Mouse (Mus musculus): ENCODE results near the gene Cldn10. TPM values are rescaled to one million over a fixed set of nuclear protein-coding genes. Genes with fewer than 3 reads are reported as not detected.

Gene Cldn10
- polyA plus RNA-seq, 1 experiment = 0.31 TPM

DNA sequence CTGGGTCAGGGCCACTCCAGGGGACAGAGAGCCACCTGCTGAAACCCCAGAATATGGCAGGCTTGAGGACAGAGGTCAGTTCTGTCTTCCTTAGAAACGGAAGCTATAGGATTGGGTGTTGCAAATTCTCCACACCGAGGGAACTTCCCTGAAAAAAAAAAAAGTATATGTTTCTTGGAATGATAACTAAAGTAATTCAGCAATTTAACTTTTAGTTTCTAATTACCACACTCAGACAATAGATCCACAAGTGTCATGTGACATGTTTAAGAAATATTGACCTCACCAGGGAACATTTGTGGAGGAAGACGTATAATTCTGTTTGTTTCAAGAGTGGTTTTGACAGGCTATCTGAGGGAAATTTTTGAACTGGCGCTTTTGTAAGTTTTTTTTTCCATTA is 43.9 kb downstream of the Cldn10 start:
- TF ChIP-seq CTCF (IDR thresholded peaks at IDR 0.05; ENCODE audit: borderline replicate concordance, extremely low read depth, insufficient read depth, insufficient read length) (no peak), POLR2A (IDR thresholded peaks at IDR 0.05; ENCODE audit: borderline replicate concordance, extremely low read depth, insufficient read depth, insufficient read length, poor library complexity, severe bottlenecking) (no peak)
- DNase-seq (ENCODE audit: low read depth) = no peak

DNA sequence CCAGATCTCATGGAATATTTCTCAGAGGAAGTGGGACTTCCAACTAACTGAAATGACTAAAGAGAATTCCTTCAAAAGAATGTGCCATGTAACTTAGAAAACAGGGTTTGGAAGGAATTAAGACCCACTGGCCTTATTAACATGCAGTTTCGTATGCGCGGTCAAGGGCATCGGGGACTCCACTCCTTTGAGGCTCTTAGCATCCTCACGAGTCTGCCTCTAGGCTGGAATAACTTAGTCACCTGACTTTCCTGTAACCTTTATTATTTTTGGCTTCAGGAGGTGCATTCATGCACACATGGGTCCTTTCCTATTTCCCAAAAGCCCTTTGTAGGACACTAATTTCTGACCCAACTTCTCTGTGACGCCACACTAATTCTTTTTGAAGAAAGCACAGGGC is 45.5 kb downstream of the Cldn10 start:
- no peak for DNase-seq (ENCODE audit: low read depth)
- TF ChIP-seq POLR2A (IDR thresholded peaks at IDR 0.05; ENCODE audit: borderline replicate concordance, extremely low read depth, insufficient read depth, insufficient read length, poor library complexity, severe bottlenecking) = no peak
- no peak for TF ChIP-seq CTCF (IDR thresholded peaks at IDR 0.05; ENCODE audit: borderline replicate concordance, extremely low read depth, insufficient read depth, insufficient read length)

DNA sequence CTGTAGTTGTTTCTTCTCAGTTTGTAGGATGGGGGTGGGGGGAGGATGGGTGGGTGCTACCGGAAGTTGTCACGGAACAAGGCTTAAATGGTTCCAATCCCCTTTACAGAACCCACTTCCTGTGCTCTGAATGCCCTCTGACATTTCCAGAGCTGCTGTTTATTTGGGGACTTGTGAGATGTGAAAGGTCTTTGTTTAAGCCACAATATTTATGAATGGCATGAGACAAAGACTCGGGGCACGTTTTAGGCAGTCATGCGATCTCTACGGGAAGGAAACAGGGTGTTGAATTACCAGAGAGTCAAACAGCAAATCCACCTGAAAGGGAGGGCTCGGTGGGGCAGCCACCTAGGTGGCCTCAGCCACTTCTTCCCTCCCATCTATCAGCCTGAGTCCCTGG is 46.6 kb downstream of the Cldn10 start:
- TF ChIP-seq POLR2A (IDR thresholded peaks at IDR 0.05; ENCODE audit: borderline replicate concordance, extremely low read depth, insufficient read depth, insufficient read length, poor library complexity, severe bottlenecking) (no peak), CTCF (IDR thresholded peaks at IDR 0.05; ENCODE audit: borderline replicate concordance, extremely low read depth, insufficient read depth, insufficient read length) (no peak)

DNA sequence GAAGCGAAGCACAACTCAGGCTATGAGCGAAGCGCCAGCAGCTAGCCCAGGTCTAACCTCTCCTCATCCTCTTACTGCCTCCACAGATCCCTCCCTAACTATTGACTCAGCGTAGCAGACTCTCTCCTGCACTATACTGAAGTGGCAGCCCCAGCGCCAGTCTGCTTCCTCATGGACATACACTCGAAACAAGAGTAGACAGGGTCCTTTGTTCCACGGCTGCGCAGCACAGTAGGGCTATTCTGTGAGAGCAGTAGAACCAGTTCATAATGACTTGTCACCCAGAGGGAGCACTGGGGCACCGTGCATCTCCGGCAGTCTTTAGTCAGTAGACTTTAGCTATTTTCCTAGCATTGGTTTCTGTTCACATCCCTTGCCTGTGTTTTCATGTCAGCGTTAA is 48.4 kb downstream of the Cldn10 start:
- TF ChIP-seq CTCF (IDR thresholded peaks at IDR 0.05; ENCODE audit: borderline replicate concordance, extremely low read depth, insufficient read depth, insufficient read length) = no peak
- TF ChIP-seq POLR2A (IDR thresholded peaks at IDR 0.05; ENCODE audit: borderline replicate concordance, extremely low read depth, insufficient read depth, insufficient read length, poor library complexity, severe bottlenecking) = no peak

More for the DNA sequence above, 46.6 kb downstream of the Cldn10 start:
- DNase-seq (ENCODE audit: low read depth) = no peak

DNA sequence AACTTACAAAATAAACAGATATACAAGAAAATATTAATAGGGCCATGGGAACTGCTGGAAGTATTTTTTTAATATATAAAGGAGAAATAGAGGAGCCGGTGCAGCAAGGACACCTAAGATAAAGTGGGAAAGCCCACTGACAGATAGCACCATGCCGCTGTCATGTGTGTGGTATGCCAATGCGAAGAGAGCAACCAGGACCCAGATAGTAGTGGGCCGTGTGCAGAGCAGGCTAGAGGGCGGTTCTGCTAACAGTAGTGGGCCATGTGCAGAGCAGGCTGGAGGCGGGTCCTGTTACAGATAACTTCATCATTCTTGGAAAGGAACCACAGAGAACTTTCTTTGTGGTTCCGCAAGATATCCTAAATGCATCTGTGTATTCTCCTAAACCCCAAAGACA is 49.0 kb downstream of the Cldn10 start:
- DNase-seq (ENCODE audit: low read depth) = no peak
- TF ChIP-seq POLR2A (IDR thresholded peaks at IDR 0.05; ENCODE audit: borderline replicate concordance, extremely low read depth, insufficient read depth, insufficient read length, poor library complexity, severe bottlenecking) = no peak
- no peak for TF ChIP-seq CTCF (IDR thresholded peaks at IDR 0.05; ENCODE audit: borderline replicate concordance, extremely low read depth, insufficient read depth, insufficient read length)

More for the DNA sequence above, 48.4 kb downstream of the Cldn10 start:
- DNase-seq (ENCODE audit: low read depth) = no peak

DNA sequence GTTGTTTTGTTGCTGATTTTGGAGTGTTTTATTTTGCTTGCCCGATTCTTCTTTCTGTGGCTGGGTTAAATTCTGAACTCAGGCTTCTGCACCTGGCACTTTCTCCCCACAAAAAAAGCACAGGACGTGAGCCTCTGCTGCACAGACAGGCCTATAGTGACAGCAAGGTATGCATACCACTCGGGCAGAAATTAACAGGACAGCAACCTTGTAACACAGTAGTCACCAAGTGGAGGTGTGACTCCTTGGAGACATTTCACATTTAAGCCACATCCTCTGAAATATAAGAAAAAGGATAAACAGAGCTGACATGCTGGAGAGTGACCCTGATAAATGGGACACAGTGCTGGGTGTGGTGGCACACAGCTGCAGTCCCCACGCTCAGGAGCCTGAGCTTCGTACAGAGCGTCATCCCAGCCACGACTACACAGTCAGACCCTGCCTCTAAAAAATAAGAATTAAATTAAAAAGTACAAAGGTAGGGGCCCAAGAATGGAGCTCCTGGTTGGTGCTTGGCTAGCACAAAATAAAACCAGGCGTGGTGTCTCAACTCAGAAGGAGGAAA is 50.9 kb downstream of the Cldn10 start:
- DNase-seq (ENCODE audit: low read depth) = no peak
- no peak for TF ChIP-seq CTCF (IDR thresholded peaks at IDR 0.05; ENCODE audit: borderline replicate concordance, extremely low read depth, insufficient read depth, insufficient read length)
- TF ChIP-seq POLR2A (IDR thresholded peaks at IDR 0.05; ENCODE audit: borderline replicate concordance, extremely low read depth, insufficient read depth, insufficient read length, poor library complexity, severe bottlenecking) = no peak

DNA sequence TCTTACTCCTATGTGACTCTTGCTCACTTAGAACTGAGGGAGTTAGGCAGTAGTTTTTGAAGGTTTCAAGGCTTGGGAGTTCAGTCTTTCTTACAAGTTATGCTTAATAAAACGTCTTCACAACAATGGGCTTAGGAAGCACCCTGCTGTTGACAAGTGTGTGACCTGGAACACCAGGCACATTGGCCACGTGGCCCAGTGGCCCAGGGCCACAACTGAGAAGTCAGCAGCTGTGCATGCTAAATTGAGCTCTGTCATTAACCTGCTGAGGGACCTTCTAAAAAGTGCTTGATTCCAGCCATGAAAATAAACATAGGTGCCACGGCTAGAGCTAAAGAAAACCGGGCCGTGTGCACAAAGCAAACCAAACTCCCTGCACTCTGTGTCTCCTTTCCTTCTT is 51.7 kb downstream of the Cldn10 start:
- no peak for TF ChIP-seq POLR2A (IDR thresholded peaks at IDR 0.05; ENCODE audit: borderline replicate concordance, extremely low read depth, insufficient read depth, insufficient read length, poor library complexity, severe bottlenecking)
- TF ChIP-seq CTCF (IDR thresholded peaks at IDR 0.05; ENCODE audit: borderline replicate concordance, extremely low read depth, insufficient read depth, insufficient read length) = no peak
- no peak for DNase-seq (ENCODE audit: low read depth)

DNA sequence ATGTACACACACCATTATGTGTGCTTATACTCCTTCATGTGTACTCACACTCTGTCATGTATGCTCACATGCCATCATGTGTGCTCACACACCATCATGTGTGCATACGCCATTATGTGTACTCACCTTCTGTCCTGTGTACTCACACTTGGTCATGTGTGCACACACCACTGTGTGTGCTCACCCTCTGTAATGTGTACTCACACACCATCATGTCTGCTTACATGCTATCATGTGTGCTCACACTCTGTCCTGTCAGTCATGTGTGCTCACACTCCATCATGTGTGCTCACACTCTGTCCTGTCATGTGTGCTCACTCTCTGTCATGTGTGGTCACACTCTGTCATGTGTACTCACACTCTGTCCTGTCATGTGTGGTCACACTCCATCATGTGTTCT is 52.3 kb downstream of the Cldn10 start:
- DNase-seq (ENCODE audit: low read depth) = no peak
- TF ChIP-seq CTCF (IDR thresholded peaks at IDR 0.05; ENCODE audit: borderline replicate concordance, extremely low read depth, insufficient read depth, insufficient read length) (no peak), POLR2A (IDR thresholded peaks at IDR 0.05; ENCODE audit: borderline replicate concordance, extremely low read depth, insufficient read depth, insufficient read length, poor library complexity, severe bottlenecking) (no peak)

DNA sequence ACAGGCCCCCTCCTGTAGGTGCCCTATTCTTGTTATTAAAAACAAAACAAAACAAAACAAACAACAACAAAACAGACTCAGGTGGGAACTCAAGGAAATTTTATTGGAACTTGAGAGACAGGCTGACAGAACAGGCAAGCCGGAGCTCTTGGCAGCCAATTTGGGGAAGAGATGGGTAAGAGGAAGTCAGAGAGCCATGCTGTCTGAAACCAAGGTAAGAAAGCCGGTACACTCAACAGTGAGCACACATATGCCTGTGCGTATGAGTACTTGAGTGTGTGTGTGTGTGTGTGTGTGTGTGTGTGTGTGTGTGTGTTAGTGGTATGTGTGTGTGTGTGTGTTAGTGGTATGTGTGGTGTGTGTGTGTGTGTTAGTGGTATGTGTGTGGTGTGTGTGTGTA is 54.6 kb downstream of the Cldn10 start:
- DNase-seq (ENCODE audit: low read depth) = no peak
- TF ChIP-seq CTCF (IDR thresholded peaks at IDR 0.05; ENCODE audit: borderline replicate concordance, extremely low read depth, insufficient read depth, insufficient read length) = no peak
- no peak for TF ChIP-seq POLR2A (IDR thresholded peaks at IDR 0.05; ENCODE audit: borderline replicate concordance, extremely low read depth, insufficient read depth, insufficient read length, poor library complexity, severe bottlenecking)

DNA sequence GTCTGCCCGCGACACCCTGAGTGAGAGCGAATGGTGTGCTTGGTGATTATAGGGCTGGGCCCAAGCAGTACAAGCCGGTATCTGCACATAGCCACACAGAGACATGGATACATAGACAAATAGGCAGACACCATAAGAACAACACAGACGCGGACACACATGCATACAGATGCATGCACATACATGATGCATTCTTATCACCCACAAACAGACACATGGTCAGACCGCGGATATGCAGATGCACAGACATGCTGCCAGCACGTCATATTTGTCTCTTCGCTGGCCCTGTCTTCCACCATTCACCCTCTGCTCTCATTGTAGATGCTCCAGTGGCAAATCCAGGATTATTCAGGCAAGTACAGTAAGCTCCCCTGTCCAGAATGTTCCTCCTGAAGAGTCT is 59.1 kb downstream of the Cldn10 start:
- DNase-seq (ENCODE audit: low read depth) = no peak
- no peak for TF ChIP-seq CTCF (IDR thresholded peaks at IDR 0.05; ENCODE audit: borderline replicate concordance, extremely low read depth, insufficient read depth, insufficient read length)
- TF ChIP-seq POLR2A (IDR thresholded peaks at IDR 0.05; ENCODE audit: borderline replicate concordance, extremely low read depth, insufficient read depth, insufficient read length, poor library complexity, severe bottlenecking) = no peak

DNA sequence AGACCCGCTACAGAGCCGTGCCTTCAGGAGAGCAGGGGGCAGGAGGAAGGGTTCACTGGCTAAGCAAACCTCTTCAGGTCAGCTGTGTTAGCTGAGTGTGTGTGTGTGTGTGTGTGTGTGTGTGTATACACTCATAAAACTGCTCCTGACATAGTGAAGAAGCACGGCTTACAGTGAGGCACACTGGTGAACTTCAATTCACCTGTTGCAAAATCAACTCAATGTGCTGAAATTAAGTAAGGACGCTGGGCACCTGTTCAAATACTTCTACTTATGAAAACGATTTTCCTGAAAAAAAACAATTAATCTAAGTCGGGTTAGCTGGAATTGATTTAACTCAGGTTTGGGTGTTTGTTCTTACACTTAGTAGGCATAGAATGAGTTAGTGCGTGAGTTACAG is 60.5 kb downstream of the Cldn10 start:
- no peak for TF ChIP-seq POLR2A (IDR thresholded peaks at IDR 0.05; ENCODE audit: borderline replicate concordance, extremely low read depth, insufficient read depth, insufficient read length, poor library complexity, severe bottlenecking)
- TF ChIP-seq CTCF (IDR thresholded peaks at IDR 0.05; ENCODE audit: borderline replicate concordance, extremely low read depth, insufficient read depth, insufficient read length) = no peak
- no peak for DNase-seq (ENCODE audit: low read depth)

DNA sequence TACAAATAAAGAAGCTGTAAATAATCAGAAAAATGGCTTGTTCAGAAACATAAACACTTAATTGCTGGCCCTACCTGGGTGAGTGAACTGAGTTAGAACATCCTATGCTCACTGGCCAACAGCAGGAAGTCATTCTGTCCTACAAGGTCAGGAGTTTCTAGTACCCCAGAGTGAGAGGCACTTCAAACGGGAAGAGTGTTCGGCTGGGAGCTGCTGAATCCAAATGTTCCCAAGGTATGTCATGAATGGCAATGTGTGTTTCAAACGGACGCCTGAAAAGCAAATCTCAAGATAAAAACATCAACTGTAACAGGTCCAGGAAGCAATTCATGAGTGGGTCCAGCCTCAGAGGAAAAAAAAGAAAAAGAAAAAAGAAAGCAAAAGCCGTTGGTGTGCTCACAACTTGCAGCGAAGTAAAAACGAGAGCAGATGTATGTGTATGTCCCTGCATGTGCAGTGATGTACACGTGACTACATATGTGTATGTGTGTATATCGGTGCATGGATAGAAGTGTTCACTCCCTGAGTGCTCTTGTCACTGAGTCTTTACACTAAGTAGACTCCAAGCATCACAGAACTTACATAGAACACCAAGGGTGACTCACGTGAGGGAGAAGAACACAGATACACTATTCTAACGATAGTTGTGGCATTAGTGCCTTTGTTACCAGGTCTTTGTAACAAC is 62.4 kb downstream of the Cldn10 start:
- no peak for DNase-seq (ENCODE audit: low read depth)

More for the DNA sequence above, 62.4 kb downstream of the Cldn10 start:
- TF ChIP-seq POLR2A (IDR thresholded peaks at IDR 0.05; ENCODE audit: borderline replicate concordance, extremely low read depth, insufficient read depth, insufficient read length, poor library complexity, severe bottlenecking) (no peak), CTCF (IDR thresholded peaks at IDR 0.05; ENCODE audit: borderline replicate concordance, extremely low read depth, insufficient read depth, insufficient read length) (no peak)

Measured in brain, embryonic 14.5 days (tissue).